Mouse (Mus musculus): ENCODE data around the gene Stag3.

DNA sequence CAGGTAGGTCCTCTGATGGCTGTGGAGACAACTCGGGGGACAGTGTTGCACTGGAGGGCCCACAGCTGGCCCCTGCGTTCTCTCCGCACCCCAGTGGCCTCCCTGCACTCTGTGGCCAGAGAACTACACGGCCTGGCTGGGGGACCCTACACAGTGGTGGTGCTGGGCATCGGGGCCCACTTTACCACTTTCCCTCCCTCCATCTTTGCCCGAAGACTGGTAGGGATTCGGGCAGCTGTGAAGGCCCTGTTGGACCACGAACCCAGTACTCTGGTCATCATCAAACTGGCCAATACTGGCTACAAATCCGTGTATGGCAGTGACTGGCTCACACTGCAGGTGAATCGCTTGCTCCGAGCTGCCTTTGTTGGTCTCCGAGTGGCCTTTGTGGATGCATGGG lies 28.9 kb upstream of the Stag3 start:
- TF ChIP-seq CTCF (IDR thresholded peaks at IDR 0.05; ENCODE audit: low read depth, low read length) (no peak), POLR2A (IDR thresholded peaks at IDR 0.05; ENCODE audit: borderline replicate concordance, low read depth, low read length) (no peak)
